Mouse (Mus musculus): ENCODE measurements around the gene Senp3. TPM values are rescaled to one million over a fixed set of nuclear protein-coding genes. Genes with fewer than 3 reads are reported as not detected.
"Not testable (repeated sequence)": the region's sequence is repeated elsewhere in the genome, so short reads cannot be mapped to it uniquely, and the experiment has no call there.

The Senp3 gene
- total RNA-seq, 2 experiments from 2014 or later: 96.9 to 103 TPM

- no peak for DNase-seq (ENCODE audit: extremely low spot score in 1 of 2, low spot score in 2 of 2)
- intact Hi-C loops (cut with DNase I): no loop called here
Measured at GRCm38 (mm10) chr11:69707873-69708381, 26.0 kb upstream of the Senp3 start.

GRCm38 (mm10) chr11:69707480-69707847 lies 25.6 kb upstream of the Senp3 start:
- intact Hi-C loops (cut with DNase I): no loop called here
- DNase-seq (ENCODE audit: extremely low spot score in 1 of 2, low spot score in 2 of 2): no peak

- intact Hi-C loops (cut with DNase I): no loop called here
- peak in 1 of 2 experiments; percentile 68 for DNase-seq (ENCODE audit: extremely low spot score in 1 of 2, low spot score in 2 of 2)
Measured at GRCm38 (mm10) chr11:69706775-69707479, 25.0 kb upstream of the Senp3 start.

GRCm38 (mm10) chr11:69704613-69705010 lies 22.7 kb upstream of the Senp3 start:
- no peak for DNase-seq (ENCODE audit: extremely low spot score in 1 of 2, low spot score in 2 of 2)
- intact Hi-C loops (cut with DNase I): no loop called here

GRCm38 (mm10) chr11:69703814-69704612 lies 22.1 kb upstream of the Senp3 start:
- no peak for DNase-seq (ENCODE audit: extremely low spot score in 1 of 2, low spot score in 2 of 2)
- intact Hi-C loops (cut with DNase I): no loop called here

GRCm38 (mm10) chr11:69703381-69703780 lies 21.5 kb upstream of the Senp3 start:
- DNase-seq (ENCODE audit: extremely low spot score in 1 of 2, low spot score in 2 of 2); intact Hi-C loops (cut with DNase I): not testable (repeated sequence)

GRCm38 (mm10) chr11:69702886-69703285 lies 21.0 kb upstream of the Senp3 start:
- intact Hi-C loops (cut with DNase I): not testable (repeated sequence)

GRCm38 (mm10) chr11:69699595-69699994 lies 17.7 kb upstream of the Senp3 start:
- intact Hi-C loops (cut with DNase I): no loop called here
- no peak for DNase-seq (ENCODE audit: extremely low spot score in 1 of 2, low spot score in 2 of 2)

More at GRCm38 (mm10) chr11:69702886-69703285, 21.0 kb upstream of the Senp3 start:
- not testable (repeated sequence) for DNase-seq (ENCODE audit: extremely low spot score in 1 of 2, low spot score in 2 of 2)

- intact Hi-C loops (cut with DNase I): no loop called here
- no peak for DNase-seq (ENCODE audit: extremely low spot score in 1 of 2, low spot score in 2 of 2)
Measured at GRCm38 (mm10) chr11:69698574-69698973, 16.7 kb upstream of the Senp3 start.

GRCm38 (mm10) chr11:69697396-69697795 lies 15.5 kb upstream of the Senp3 start:
- intact Hi-C loops (cut with DNase I): no loop called here
- DNase-seq (ENCODE audit: extremely low spot score in 1 of 2, low spot score in 2 of 2): no peak

- DNase-seq (ENCODE audit: extremely low spot score in 1 of 2, low spot score in 2 of 2): peak in 1 of 2 experiments; percentile 87
- intact Hi-C loops (cut with DNase I): no loop called here
Measured at GRCm38 (mm10) chr11:69695361-69696181, 13.7 kb upstream of the Senp3 start, which contains the start of the genes Tnfsf12 and Tnfsfm13. TSS of gene Tnfsf12 (minus strand) at chr11:69695849. TSS of gene Tnfsfm13 (minus strand) at chr11:69696098.

- intact Hi-C loops (cut with DNase I): no loop called here
- no peak for DNase-seq (ENCODE audit: extremely low spot score in 1 of 2, low spot score in 2 of 2)
Measured at GRCm38 (mm10) chr11:69695046-69695360, 13.1 kb upstream of the Senp3 start.

GRCm38 (mm10) chr11:69693421-69693965 lies 11.6 kb upstream of the Senp3 start:
- no peak for DNase-seq (ENCODE audit: extremely low spot score in 1 of 2, low spot score in 2 of 2)
- intact Hi-C loops (cut with DNase I): no loop called here

- DNase-seq (ENCODE audit: extremely low spot score in 1 of 2, low spot score in 2 of 2): no peak
- intact Hi-C loops (cut with DNase I): no loop called here
Measured at GRCm38 (mm10) chr11:69692863-69693262, 11.0 kb upstream of the Senp3 start.

- intact Hi-C loops (cut with DNase I): no loop called here
Measured at GRCm38 (mm10) chr11:69692196-69692811, 10.4 kb upstream of the Senp3 start.

GRCm38 (mm10) chr11:69689891-69690290 lies 8.0 kb upstream of the Senp3 start:
- intact Hi-C loops (cut with DNase I): no loop called here
- DNase-seq (ENCODE audit: extremely low spot score in 1 of 2, low spot score in 2 of 2): no peak

More at GRCm38 (mm10) chr11:69692196-69692811, 10.4 kb upstream of the Senp3 start:
- DNase-seq (ENCODE audit: extremely low spot score in 1 of 2, low spot score in 2 of 2): no peak

GRCm38 (mm10) chr11:69687061-69687460 lies 5.2 kb upstream of the Senp3 start:
- intact Hi-C loops (cut with DNase I): no loop called here

GRCm38 (mm10) chr11:69686377-69686776 lies 4.5 kb upstream of the Senp3 start:
- peak in 1 of 2 experiments; percentile 88 for DNase-seq (ENCODE audit: extremely low spot score in 1 of 2, low spot score in 2 of 2)
- intact Hi-C loops (cut with DNase I): no loop called here

More at GRCm38 (mm10) chr11:69687061-69687460, 5.2 kb upstream of the Senp3 start:
- DNase-seq (ENCODE audit: extremely low spot score in 1 of 2, low spot score in 2 of 2): no peak

Data from left cerebral cortex, postnatal 10 days (tissue).